Mouse (Mus musculus): ENCODE measurements at regions not wholly inside any gene's neighbourhood (a gene's known extent, or its start where the extent isn't known, plus 50 kb on each side); places are given as distances from the start of the nearest gene placed in this dataset.

DNA sequence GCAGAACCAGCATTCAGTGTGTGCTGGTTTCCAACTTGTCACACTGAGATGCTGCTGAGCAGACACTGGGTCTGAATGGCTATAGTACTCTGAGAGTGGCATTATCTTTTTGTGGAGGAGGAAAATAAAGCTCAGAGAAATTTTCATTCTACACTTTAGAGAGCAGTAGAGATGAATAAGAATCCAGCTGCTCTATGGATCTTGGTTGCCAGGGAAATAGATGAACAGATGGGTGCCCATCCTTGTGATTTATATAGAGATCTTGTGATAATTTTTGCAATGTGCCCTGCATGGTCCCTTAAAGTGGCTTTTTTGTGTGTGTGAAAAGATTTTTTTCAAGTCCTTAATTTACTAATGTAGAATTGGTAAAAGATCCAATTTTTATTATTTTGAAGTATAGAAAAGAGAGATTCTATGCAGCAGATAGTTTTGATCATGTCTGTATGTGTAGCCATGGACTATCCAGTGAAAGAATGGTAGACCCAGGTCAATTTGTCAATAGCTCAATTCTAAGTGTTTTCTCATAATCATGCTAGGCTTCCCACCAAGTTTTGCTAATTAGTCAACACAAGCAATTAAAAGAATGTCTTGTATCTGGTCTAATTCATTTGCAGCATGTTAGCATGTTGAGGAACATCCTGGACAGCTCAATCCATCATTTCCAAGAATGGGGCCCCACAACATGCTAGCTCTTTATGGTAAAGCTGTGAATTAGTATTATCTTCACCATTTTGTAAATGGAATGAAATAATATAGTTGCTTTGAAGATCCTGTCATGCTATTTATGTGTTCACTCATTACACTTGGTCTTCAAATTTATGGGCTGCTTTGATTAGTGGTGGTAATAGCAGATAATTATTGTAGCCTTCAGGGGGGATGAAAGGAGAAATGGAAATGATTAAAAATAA is 184.7 kb downstream of the Snx13 start:
- no peak for DNase-seq

DNA sequence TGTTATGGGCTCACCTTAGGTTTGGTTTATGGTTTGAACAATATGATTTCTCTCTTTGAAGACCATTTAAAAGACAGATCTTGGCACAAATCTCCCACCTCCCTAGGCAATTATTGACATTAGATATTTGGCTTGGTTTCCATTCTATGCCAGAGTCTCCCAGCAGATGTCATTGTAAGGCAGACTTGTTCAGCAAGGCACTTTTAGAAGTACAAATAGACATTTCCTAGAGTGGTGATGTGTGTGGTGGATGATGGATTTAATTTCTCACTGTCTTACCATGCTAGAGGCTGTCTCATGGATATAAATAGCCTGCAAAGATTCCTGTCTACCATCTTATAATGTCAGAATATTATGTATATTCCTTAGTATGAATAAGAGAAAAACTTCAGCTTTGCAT is 173.4 kb downstream of the Snx13 start:
- DNase-seq, result no peak

DNA sequence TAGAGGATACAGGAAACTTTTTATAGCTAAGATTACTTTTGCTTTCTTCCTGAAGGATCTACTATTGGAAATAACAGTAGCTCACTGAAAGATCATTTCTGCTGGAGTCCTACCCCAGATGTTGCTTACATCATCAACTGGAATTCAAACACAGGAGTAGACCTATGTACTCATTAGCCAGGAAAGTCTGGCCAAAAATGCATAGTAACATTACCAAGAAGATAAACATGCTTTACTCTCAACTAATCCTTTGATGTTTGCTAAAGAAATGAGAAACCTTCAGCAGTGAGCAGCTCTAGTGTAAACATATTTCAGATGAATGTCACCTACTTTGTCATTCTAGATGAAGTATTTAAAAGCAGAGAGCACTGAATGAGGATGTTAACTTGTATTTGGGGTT is 173.0 kb downstream of the Snx13 start:
- no peak for DNase-seq

DNA sequence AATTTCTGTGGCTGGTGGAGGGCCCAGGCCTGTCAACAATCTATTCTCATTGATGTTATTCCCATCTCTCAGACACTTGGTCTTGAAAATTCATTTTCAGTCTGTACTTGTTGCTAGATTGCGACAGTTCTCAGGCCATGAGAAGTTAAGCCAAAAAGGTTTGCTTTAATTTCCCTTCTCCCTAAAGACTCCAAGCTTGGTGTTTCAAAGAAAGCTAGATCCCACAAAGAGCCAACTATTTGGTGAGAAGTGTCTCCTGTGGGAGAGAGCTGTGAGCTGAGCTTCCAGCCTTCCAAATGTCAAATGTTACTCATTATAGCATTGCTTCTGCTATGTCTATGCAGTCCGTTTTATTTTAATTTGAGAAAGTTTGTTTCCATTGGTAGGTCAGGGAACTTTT is 169.7 kb downstream of the Snx13 start:
- DNase-seq, result no peak

DNA sequence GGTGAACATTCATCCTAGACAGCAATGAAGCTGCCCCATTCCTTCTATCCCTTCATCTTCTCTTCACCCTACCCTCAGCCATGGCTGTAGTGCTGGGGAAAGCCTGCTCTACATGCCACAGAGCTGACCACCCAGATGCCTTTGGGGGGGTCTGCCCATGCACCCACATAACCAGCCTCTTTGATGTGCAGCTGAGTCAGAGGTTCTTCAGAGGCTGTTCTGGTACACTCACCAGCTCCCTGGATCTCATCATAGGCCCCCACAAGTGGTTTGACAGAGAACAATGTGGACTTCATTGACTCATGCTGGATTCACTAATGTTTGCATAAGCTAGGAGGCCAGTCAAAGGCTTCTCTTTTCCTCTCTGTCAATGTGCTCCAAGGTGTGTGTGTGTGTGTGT is 162.4 kb downstream of the Snx13 start:
- DNase-seq, result no peak

DNA sequence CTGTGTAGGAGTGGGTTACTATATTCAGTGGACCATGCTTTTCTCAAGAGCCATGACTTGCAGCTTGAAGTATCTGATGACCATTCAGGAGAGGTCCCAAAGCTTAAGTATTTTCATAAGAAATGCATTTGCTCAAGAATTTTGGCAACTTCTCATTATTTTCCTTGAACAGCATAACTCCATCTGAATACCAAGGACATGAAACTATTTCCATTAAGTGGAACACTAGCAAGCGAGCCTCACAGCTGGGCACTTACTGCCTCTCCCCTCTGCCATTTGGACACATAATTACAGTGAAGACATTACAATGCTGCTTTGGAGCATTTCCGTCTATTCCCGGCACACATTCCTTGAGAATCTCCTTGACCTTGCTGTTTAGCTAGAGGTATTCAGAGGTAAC is 160.6 kb downstream of the Snx13 start:
- DNase-seq, result no peak

DNA sequence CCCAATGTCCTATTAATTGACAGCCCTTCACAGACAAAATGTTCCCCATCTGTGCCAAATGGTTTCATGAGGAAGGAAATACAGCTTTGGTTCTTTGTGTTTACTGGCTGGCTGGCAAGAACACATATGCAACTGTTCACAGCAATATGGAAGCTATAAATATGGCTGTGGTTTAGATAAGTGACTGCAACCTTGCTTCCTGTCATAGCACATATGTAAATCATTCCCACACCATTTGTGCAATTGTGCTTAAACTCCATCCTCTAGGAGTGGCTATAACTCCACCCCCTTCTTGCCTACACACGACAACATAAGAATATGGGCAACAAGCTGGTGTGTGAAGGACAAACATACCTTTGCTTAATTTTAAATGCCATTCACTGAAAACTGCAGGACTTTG is 156.4 kb downstream of the Snx13 start:
- DNase-seq, result no peak

DNA sequence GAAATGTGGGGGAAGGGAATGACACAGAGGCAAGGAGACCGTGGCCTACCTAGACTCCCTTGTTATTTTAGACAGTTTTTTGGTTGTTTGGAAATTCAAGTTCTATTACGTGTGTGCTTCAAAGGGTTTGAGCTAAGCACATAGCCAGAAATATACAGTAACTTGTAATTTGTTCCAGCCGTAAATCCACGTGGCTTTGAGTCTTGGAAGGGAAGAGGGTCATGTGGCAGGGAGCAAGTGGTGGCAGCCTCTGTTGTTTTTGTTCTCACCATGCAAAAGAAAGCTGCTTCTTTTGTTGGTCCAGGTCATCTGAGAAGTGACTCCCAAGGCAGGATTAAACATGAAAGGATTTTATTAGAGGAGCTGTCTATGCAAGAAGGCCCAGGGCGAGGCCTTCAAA is 153.1 kb downstream of the Snx13 start:
- no peak for DNase-seq

Measured in kidney, postnatal 36 days (tissue).